In genomic region chr2:147360401-147360800, GRCm38 (mm10) we compare ENCODE assay signal across 19 mouse cellular contexts. TPM values are rescaled to one million over a fixed set of nuclear protein-coding genes. Genes with fewer than 3 reads are reported as not detected.
"Had no signal": no experiment of that assay in that cellular context is flagged by ENCODE, and none has a peak within 500 bp of the region (broad histone marks: within the 10 kb centered on the region; RNA-seq: fewer than 3 reads in every experiment).

No protein-coding gene starts in this region.

- H3K27ac ChIP-seq: liver, embryonic 15.5 days; lung, embryonic 15.5 days; macrophage; midbrain, embryonic 12.5 days; midbrain, embryonic 15.5 days; neural tube, embryonic 12.5 days; stomach, embryonic 15.5 days; stomach, postnatal 0 days had no signal

- DNase-seq: liver, postnatal 0 days; lung, adult 2 months; lung, postnatal 14 days; lung, postnatal 36 days; right cerebral cortex, postnatal 14 days; thymus, adult 2 months; thymus, postnatal 25 days; thymus, postnatal 4 days had no signal

- H3K9me3 ChIP-seq: liver, embryonic 15.5 days; lung, embryonic 15.5 days; midbrain, embryonic 12.5 days; midbrain, embryonic 15.5 days; neural tube, embryonic 12.5 days; stomach, embryonic 15.5 days had no signal

- H3K4me2 ChIP-seq: liver, embryonic 15.5 days; lung, embryonic 15.5 days; midbrain, embryonic 12.5 days; midbrain, embryonic 15.5 days; neural tube, embryonic 12.5 days; stomach, embryonic 15.5 days had no signal

- H3K4me3 ChIP-seq: liver, embryonic 15.5 days; lung, embryonic 15.5 days; megakaryocyte, embryonic 14.5 days; midbrain, embryonic 12.5 days; midbrain, embryonic 15.5 days; neural tube, embryonic 12.5 days; stomach, embryonic 15.5 days had no signal

- H3K4me1 ChIP-seq: liver, embryonic 15.5 days had no signal

- ATAC-seq: liver, postnatal 0 days; lung, postnatal 0 days; midbrain, embryonic 15.5 days had no signal

- H3K36me3 ChIP-seq: liver, embryonic 15.5 days; lung, embryonic 15.5 days; midbrain, embryonic 12.5 days; midbrain, embryonic 15.5 days; neural tube, embryonic 12.5 days; stomach, embryonic 15.5 days had no signal

- H3K9ac ChIP-seq: liver, embryonic 15.5 days; liver, postnatal 0 days; lung, embryonic 15.5 days; midbrain, embryonic 12.5 days; midbrain, embryonic 15.5 days; neural tube, embryonic 12.5 days; stomach, embryonic 15.5 days had no signal

RNA-seq across cellular contexts. Expression of gene Pax1, which starts 1.3 kb away (rescaled TPM):
- polyA plus RNA-seq: liver, embryonic 15.5 days; lung, postnatal 0 days; macrophage; midbrain, embryonic 15.5 days; midbrain, postnatal 0 days; stomach, embryonic 15.5 days; stomach, postnatal 0 days had no signal
